26 mouse cellular contexts compared by ENCODE assay signal in the genomic region with DNA sequence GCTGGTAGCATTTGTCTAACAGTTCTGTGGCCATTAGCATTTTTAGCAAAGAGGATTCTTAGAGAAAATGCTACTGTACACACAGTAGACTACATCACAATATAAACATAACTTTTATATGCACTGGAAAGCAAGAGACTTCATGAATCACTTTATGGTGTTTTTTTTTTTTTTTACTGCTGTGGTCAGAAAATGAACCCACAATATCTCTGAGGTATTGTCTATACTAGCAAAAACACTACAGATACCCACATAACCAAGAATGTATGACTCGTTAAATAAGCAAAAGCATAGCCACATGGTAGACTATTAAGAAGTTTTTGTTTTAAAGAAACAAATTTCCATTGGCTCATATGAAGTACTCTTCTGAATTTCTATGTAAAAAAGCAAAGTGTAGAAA.
"Had no signal": no experiment of that assay in that cellular context is flagged by ENCODE, and none has a peak within 500 bp of the region (broad histone marks: within the 10 kb centered on the region; RNA-seq: fewer than 3 reads in every experiment).

No protein-coding gene starts in this region.

- ATAC-seq: inflammation-experienced regulatory T-cells, adult 6 months; intestine, embryonic 15.5 days; intestine, postnatal 0 days; liver, embryonic 12.5 days had no signal

- H3K9ac ChIP-seq: heart, embryonic 13.5 days; heart, embryonic 15.5 days; hindbrain, embryonic 13.5 days; hindbrain, embryonic 15.5 days; intestine, embryonic 15.5 days; limb, embryonic 13.5 days; limb, embryonic 15.5 days; liver, embryonic 12.5 days; liver, embryonic 14.5 days had no signal

- DNase-seq: gastrocnemius, adult 2 months; gastrocnemius, postnatal 10 days; gastrocnemius, postnatal 25 days; heart, adult 18-20 months; heart, postnatal 14 days; heart, postnatal 36 days; kidney, adult 18-20 months; kidney, adult 8-10 months; kidney, postnatal 10 days; kidney, postnatal 25 days; kidney, postnatal 4 days; layer of hippocampus, postnatal 36 days; left cerebral cortex, postnatal 4 days had no signal

- H3K4me1 ChIP-seq: intestine, embryonic 15.5 days; limb, embryonic 15.5 days; liver, embryonic 12.5 days had no signal

- H3K27me3 ChIP-seq: heart, embryonic 13.5 days; heart, embryonic 15.5 days; hindbrain, embryonic 13.5 days; hindbrain, embryonic 15.5 days; intestine, embryonic 15.5 days; limb, embryonic 13.5 days; limb, embryonic 15.5 days; liver, embryonic 12.5 days had no signal

- H3K36me3 ChIP-seq: heart, embryonic 13.5 days; heart, embryonic 15.5 days; hindbrain, embryonic 13.5 days; hindbrain, embryonic 15.5 days; intestine, embryonic 15.5 days; limb, embryonic 13.5 days; limb, embryonic 15.5 days; liver, embryonic 12.5 days had no signal

- H3K4me2 ChIP-seq: heart, embryonic 11.5 days; heart, embryonic 13.5 days; heart, embryonic 15.5 days; hindbrain, embryonic 13.5 days; hindbrain, embryonic 15.5 days; intestine, embryonic 15.5 days; limb, embryonic 13.5 days; limb, embryonic 15.5 days; liver, embryonic 12.5 days had no signal

- H3K4me3 ChIP-seq: gastrocnemius, adult 2 months; heart, embryonic 13.5 days; heart, embryonic 15.5 days; hindbrain, embryonic 13.5 days; hindbrain, embryonic 15.5 days; intestine, embryonic 15.5 days; layer of hippocampus, adult 2 months; limb, embryonic 13.5 days; limb, embryonic 15.5 days; liver, embryonic 12.5 days had no signal

- H3K9me3 ChIP-seq: heart, embryonic 13.5 days; heart, embryonic 15.5 days; hindbrain, embryonic 13.5 days; hindbrain, embryonic 15.5 days; intestine, embryonic 15.5 days; limb, embryonic 13.5 days; limb, embryonic 15.5 days; liver, embryonic 12.5 days had no signal

- H3K27ac ChIP-seq: gastrocnemius, adult 2 months; heart, embryonic 13.5 days; heart, embryonic 15.5 days; hindbrain, embryonic 13.5 days; hindbrain, embryonic 15.5 days; intestine, embryonic 15.5 days; layer of hippocampus, adult 2 months; limb, embryonic 13.5 days; limb, embryonic 15.5 days; liver, embryonic 12.5 days; liver, embryonic 14.5 days had no signal
